Mouse (Mus musculus): ENCODE data around the gene Eif4enif1.
"Not testable (repeated sequence)": the region's sequence is repeated elsewhere in the genome, so short reads cannot be mapped to it uniquely, and the experiment has no call there.

DNA sequence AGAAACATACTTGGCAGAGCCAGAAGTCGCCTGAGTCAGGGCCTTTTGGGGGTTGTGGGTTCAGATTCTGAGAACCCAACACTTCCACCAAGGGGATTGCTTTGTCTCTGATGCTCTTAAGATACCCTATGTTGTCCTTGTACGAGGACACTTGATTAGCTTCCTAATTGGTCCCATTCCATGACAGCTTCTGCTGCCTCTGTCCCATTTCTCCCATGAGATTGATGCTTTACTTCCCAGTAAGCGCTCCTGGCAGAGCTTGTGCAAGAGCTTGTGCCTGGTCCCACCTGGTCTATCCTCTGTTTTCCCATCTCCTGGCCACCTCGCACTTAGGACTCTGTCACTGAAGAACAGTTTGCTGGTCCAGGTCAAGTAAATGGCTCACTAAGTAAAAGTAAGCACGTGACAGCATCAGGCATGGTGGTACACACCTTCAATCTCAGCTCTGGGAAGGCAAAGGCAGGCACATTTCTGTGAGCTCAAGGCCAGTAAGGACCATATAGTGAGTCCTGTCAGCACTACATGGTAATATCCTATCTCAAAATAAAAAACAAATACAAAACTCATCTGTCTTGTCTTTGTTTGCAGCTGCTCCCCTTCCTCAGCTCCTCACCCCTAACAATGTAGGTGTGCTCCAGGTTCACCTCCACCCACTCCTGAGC, 39.8 kb upstream of the Eif4enif1 start:
- TF ChIP-seq CTCF, POLR2A (IDR thresholded peaks at IDR 0.05; ENCODE audit: extremely low read depth, insufficient read depth, low read length): not testable (repeated sequence)

All from cortical plate, adult 2 months (tissue).